Comparison of ENCODE assay signal across 9 mouse cellular contexts in the genomic region with DNA sequence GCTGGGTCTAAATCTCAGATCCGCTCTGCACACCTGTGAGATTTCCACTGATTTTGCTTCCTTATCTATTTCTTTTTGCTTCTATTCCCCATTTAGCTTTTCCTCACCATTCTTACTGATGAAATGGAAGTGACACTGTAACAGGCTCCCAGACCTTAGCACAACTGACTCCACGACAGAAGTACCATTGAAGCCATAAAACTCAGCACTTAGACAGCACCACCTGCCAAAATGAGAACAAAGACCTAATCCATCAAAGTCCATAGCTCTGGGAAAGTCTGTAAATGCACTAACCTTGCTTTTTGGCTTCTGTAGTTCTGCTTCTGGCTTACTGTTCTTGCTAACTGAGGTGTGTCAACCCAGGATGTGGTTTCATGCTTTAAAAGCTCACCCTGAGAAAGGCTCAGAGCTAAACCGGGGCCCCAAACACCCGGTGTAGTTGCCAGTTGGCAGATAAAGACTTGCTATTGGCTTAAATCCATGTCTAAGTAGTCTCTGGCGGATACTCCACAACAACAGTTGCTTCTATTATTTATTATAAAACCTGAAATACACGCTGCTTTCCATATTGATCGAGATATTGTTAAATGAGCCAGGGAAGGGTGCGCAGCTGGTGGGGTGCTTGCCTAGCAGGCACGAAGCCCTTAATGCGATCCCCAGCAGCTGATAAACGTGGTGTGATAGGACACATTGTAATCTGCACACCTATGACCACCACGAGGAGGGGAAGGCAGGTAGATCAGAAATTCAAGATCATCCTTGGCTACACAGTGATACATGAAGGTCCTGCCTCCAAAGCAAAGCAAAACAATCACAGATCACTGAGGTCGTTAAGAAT.
A peak's percentile ranks its signal among the peaks of the same experiment; 100 is the strongest.
DNase-seq lines count a peak whose midpoint lies in the region; ATAC-seq lines count a peak whose summit lies in the region.
"Had no signal": no experiment of that assay in that cellular context is flagged by ENCODE, and none has a peak within 500 bp of the region (broad histone marks: within the 10 kb centered on the region; RNA-seq: fewer than 3 reads in every experiment).

No protein-coding gene starts in this region.

- H3K4me3 ChIP-seq in midbrain, embryonic 14.5 days (replicated peaks; ENCODE audit: low read depth, low read length) = no peak overlapping the region
- no peak overlapping the region for H3K4me3 ChIP-seq in liver, embryonic 12.5 days
- H3K4me3 ChIP-seq: heart, embryonic 15.5 days had no signal

- no peaks in the 10 kb centered on the region for H3K4me1 ChIP-seq in midbrain, embryonic 14.5 days (ENCODE audit: control insufficient read depth, insufficient read depth, low read length)
- no peaks in the 10 kb centered on the region for H3K4me1 ChIP-seq in liver, embryonic 12.5 days
- H3K4me1 ChIP-seq: heart, embryonic 15.5 days had no signal

- ATAC-seq in midbrain, embryonic 14.5 days (ENCODE audit: low FRiP score, low TSS enrichment) = no peak; the same call in 1 of the 2 replicates
- no peak for ATAC-seq in liver, embryonic 12.5 days
- no peak for ATAC-seq in granulocyte monocyte progenitor cell, adult 5-6 weeks (replicated peaks; ENCODE audit: poor library complexity, severe bottlenecking)

- 45% methylated on average over 13 of the region's 13 CpGs for WGBS in midbrain, embryonic 14.5 days
- WGBS in liver, embryonic 12.5 days (ENCODE audit: insufficient replicate concordance) = 66% methylated on average over 13 of the region's 13 CpGs

- no peak overlapping the region for H3K4me2 ChIP-seq in midbrain, embryonic 14.5 days (ENCODE audit: low read length)
- H3K4me2 ChIP-seq in liver, embryonic 12.5 days = no peak overlapping the region
- H3K4me2 ChIP-seq: heart, embryonic 15.5 days had no signal

- no peaks in the 10 kb centered on the region for H3K27me3 ChIP-seq in midbrain, embryonic 14.5 days (ENCODE audit: control insufficient read depth, insufficient read depth, low read length)
- H3K27me3 ChIP-seq in liver, embryonic 12.5 days (replicated peaks) = no peaks in the 10 kb centered on the region
- H3K27me3 ChIP-seq: heart, embryonic 15.5 days had no signal

- no peak overlapping the region for H3K9ac ChIP-seq in midbrain, embryonic 14.5 days (replicated peaks; ENCODE audit: low read length)
- H3K9ac ChIP-seq in liver, embryonic 12.5 days = no peak overlapping the region
- H3K9ac ChIP-seq: heart, embryonic 15.5 days had no signal

- 0 out of 2 replicates have a peak overlapping the region, but pooled peaks have one; percentile 32 for H3K27ac ChIP-seq in midbrain, embryonic 14.5 days (replicated peaks; ENCODE audit: low read depth, low read length)
- no peak overlapping the region for H3K27ac ChIP-seq in liver, embryonic 12.5 days
- H3K27ac ChIP-seq: heart, embryonic 15.5 days had no signal

- peak; percentile 11 for DNase-seq in cerebellum, adult 8-10 months
- DNase-seq in cerebellum, postnatal 4 days (ENCODE audit: low spot score in 2 of 2) = no peak
- peak; percentile 9 for DNase-seq in ovary, postnatal 14 days (ENCODE audit: low spot score)
- no peak for DNase-seq in ovary, postnatal 10 days (ENCODE audit: low spot score)
- peak; percentile 54 for DNase-seq in midbrain, embryonic 14.5 days
- DNase-seq in thymus, postnatal 4 days = peak; percentile 75

- no peaks in the 10 kb centered on the region for H3K36me3 ChIP-seq in midbrain, embryonic 14.5 days (ENCODE audit: control insufficient read depth, insufficient read depth, low read length)
- H3K36me3 ChIP-seq in liver, embryonic 12.5 days = no peaks in the 10 kb centered on the region
- H3K36me3 ChIP-seq: heart, embryonic 15.5 days had no signal

- H3K9me3 ChIP-seq in midbrain, embryonic 14.5 days (ENCODE audit: control insufficient read depth, low read length) = no peaks in the 10 kb centered on the region
- H3K9me3 ChIP-seq in liver, embryonic 12.5 days (replicated peaks) = no peaks in the 10 kb centered on the region
- H3K9me3 ChIP-seq: heart, embryonic 15.5 days had no signal

Comparison
In these comparisons a context has a peak if more than half of its experiments do, and no peak if none do; other contexts are left out.
1. DNase-seq: peak in cerebellum, adult 8-10 months (single experiment), ovary, postnatal 14 days (single experiment), midbrain, embryonic 14.5 days (single experiment) and thymus, postnatal 4 days (single experiment); none in cerebellum, postnatal 4 days (0 of 2) and ovary, postnatal 10 days (single experiment).